Comparison of ENCODE assay signal across 12 mouse cellular contexts in genomic region chr8:120234866-120235265, GRCm38 (mm10). TPM values are rescaled to one million over a fixed set of nuclear protein-coding genes. Genes with fewer than 3 reads are reported as not detected.
DNase-seq lines count a peak whose midpoint lies in the region; ATAC-seq lines count a peak whose summit lies in the region.
"Had no signal": no experiment of that assay in that cellular context is flagged by ENCODE, and none has a peak within 500 bp of the region (broad histone marks: within the 10 kb centered on the region; RNA-seq: fewer than 3 reads in every experiment).

No protein-coding gene starts in this region.

- H3K27me3 ChIP-seq in lung, embryonic 16.5 days (ENCODE audit: control insufficient read depth, insufficient read depth, low read depth, low read length) = 0 out of 2 replicates have a peak, but pooled peaks cover 4% of the 10 kb centered on the region
- peaks cover 18% of the 10 kb centered on the region for H3K27me3 ChIP-seq in neural tube, embryonic 13.5 days

- peak; percentile 48 for DNase-seq in gastrocnemius, postnatal 10 days
- no peak for DNase-seq in gastrocnemius, postnatal 14 days
- no peak for DNase-seq in lung, postnatal 36 days
- DNase-seq in urinary bladder, adult 2 months (ENCODE audit: low spot score) = no peak
- no peak for DNase-seq in spleen, postnatal 4 days (ENCODE audit: low spot score in 2 of 2)
- DNase-seq: cerebellum, adult 18-20 months had no signal

- H3K4me3 ChIP-seq in lung, embryonic 16.5 days (ENCODE audit: low read length) = no peak overlapping the region
- H3K4me3 ChIP-seq in neural tube, embryonic 13.5 days = no peak overlapping the region
- H3K4me3 ChIP-seq: midbrain, embryonic 12.5 days had no signal

- peaks cover 4% of the 10 kb centered on the region for H3K36me3 ChIP-seq in lung, embryonic 16.5 days (ENCODE audit: control insufficient read depth, insufficient read depth, low read length)
- H3K36me3 ChIP-seq in neural tube, embryonic 13.5 days = peaks cover 4% of the 10 kb centered on the region; the same call in 1 of the 2 replicates

- H3K4me1 ChIP-seq in lung, embryonic 16.5 days (replicated peaks; ENCODE audit: control insufficient read depth, insufficient read depth, low read length) = peaks cover 49% of the 10 kb centered on the region
- H3K4me1 ChIP-seq in neural tube, embryonic 13.5 days (replicated peaks) = peaks cover 57% of the 10 kb centered on the region

- no peak for ATAC-seq in lung, embryonic 16.5 days (ENCODE audit: low read depth)
- 0 out of 2 replicates have a peak, but pooled peaks have one; percentile 6 for ATAC-seq in granulocyte monocyte progenitor cell, adult 5-6 weeks (replicated peaks; ENCODE audit: poor library complexity, severe bottlenecking)
- ATAC-seq in neural tube, embryonic 13.5 days (ENCODE audit: low read depth) = no peak

- H3K9ac ChIP-seq in lung, embryonic 16.5 days (ENCODE audit: low read length) = peak overlapping the region; percentile 2; the same call in 1 of the 2 replicates
- H3K9ac ChIP-seq in neural tube, embryonic 13.5 days = peak overlapping the region; percentile 22; the same call in 1 of the 2 replicates
- H3K9ac ChIP-seq: liver, embryonic 14.5 days; midbrain, embryonic 12.5 days had no signal

- no peak overlapping the region for H3K27ac ChIP-seq in lung, embryonic 16.5 days (ENCODE audit: low read length)
- H3K27ac ChIP-seq in neural tube, embryonic 13.5 days (replicated peaks) = 0 out of 2 replicates have a peak overlapping the region, but pooled peaks have one; percentile 18
- H3K27ac ChIP-seq: liver, embryonic 14.5 days; midbrain, embryonic 12.5 days had no signal

- WGBS in lung, embryonic 16.5 days = 60% methylated on average over 8 of the region's 8 CpGs
- 61% methylated on average over 8 of the region's 8 CpGs for WGBS in neural tube, embryonic 13.5 days

- intact Hi-C loops in gastrocnemius, postnatal 14 days (cut with DNase I; ENCODE audit: low total_unique reads) = no loop called here

- no peaks in the 10 kb centered on the region for H3K9me3 ChIP-seq in lung, embryonic 16.5 days (ENCODE audit: control insufficient read depth, low read length)
- no peaks in the 10 kb centered on the region for H3K9me3 ChIP-seq in neural tube, embryonic 13.5 days
- H3K9me3 ChIP-seq: midbrain, embryonic 12.5 days had no signal

- no peak overlapping the region for H3K4me2 ChIP-seq in lung, embryonic 16.5 days (ENCODE audit: low read depth, low read length)
- H3K4me2 ChIP-seq in neural tube, embryonic 13.5 days = peak overlapping the region; percentile 30
- H3K4me2 ChIP-seq: midbrain, embryonic 12.5 days had no signal

RNA-seq across cellular contexts. Expression of gene Gse1, which starts 6.6 kb away (rescaled TPM):
- 10 to 100 TPM; 25.5 to 38.6 TPM for total RNA-seq in gastrocnemius, postnatal 10 days (2021)
- total RNA-seq in gastrocnemius, postnatal 14 days (2021) = 10 to 100 TPM; 22.7 to 28.7 TPM
- polyA plus RNA-seq in lung, embryonic 16.5 days (2015; fragmentation: Nextera tagmentation; extraction: Ambion mirVana) = 10.2 and 10.9 TPM in 2 replicates
- 32.7 and 40.9 TPM in 2 replicates for total RNA-seq in granulocyte monocyte progenitor cell, adult 5-6 weeks (2014; fragmentation: Nextera tagmentation)
- total RNA-seq in granulocyte monocyte progenitor cell, adult 5-6 weeks (2017) = 6.9 and 8.4 TPM in 2 replicates
- polyA plus RNA-seq in neural tube, embryonic 13.5 days (2015; fragmentation: Nextera tagmentation; extraction: Ambion mirVana) = 17.0 and 17.1 TPM in 2 replicates
- polyA plus RNA-seq in urinary bladder, adult 2 months (2012; rRNA removed) = 27.5 and 30.2 TPM in 2 replicates

RNA-seq across cellular contexts. Expression of gene Fam92b, which starts 57.6 kb away (rescaled TPM):
- total RNA-seq in gastrocnemius, postnatal 10 days (2021) = not detected
- not detected for total RNA-seq in gastrocnemius, postnatal 14 days (2021)
- polyA plus RNA-seq in lung, embryonic 16.5 days (2015; fragmentation: Nextera tagmentation; extraction: Ambion mirVana) = 2.7 and 4.0 TPM in 2 replicates
- total RNA-seq in granulocyte monocyte progenitor cell, adult 5-6 weeks (2014; fragmentation: Nextera tagmentation) = not detected in 2 replicates
- total RNA-seq in granulocyte monocyte progenitor cell, adult 5-6 weeks (2017) = not detected in 2 replicates
- 2.3 and 2.7 TPM in 2 replicates for polyA plus RNA-seq in neural tube, embryonic 13.5 days (2015; fragmentation: Nextera tagmentation; extraction: Ambion mirVana)
- not detected in 2 replicates for polyA plus RNA-seq in urinary bladder, adult 2 months (2012; rRNA removed)
- total RNA-seq: heart, postnatal 10 days had no signal
- polyA plus RNA-seq: liver, embryonic 14.5 days had no signal
